Comparison of ENCODE assay signal across 21 mouse cellular contexts in genomic region chr1:65308476-65308875, GRCm38 (mm10). TPM values are rescaled to one million over a fixed set of nuclear protein-coding genes. Genes with fewer than 3 reads are reported as not detected.
DNase-seq lines count a peak whose midpoint lies in the region; ATAC-seq and TF ChIP-seq lines count a peak whose summit lies in the region.
"Had no signal": no experiment of that assay in that cellular context is flagged by ENCODE, and none has a peak within 500 bp of the region (broad histone marks: within the 10 kb centered on the region; RNA-seq: fewer than 3 reads in every experiment).

No protein-coding gene starts in this region.

- no peak overlapping the region for H3K27ac ChIP-seq in kidney, postnatal 0 days
- H3K27ac ChIP-seq: embryonic facial prominence, embryonic 10.5 days; embryonic facial prominence, embryonic 12.5 days; forebrain, embryonic 13.5 days; forebrain, embryonic 15.5 days had no signal

- WGBS in kidney, postnatal 0 days = 28% methylated on average over 3 of the region's 3 CpGs

- no peaks in the 10 kb centered on the region for H3K36me3 ChIP-seq in kidney, postnatal 0 days (ENCODE audit: insufficient read depth, low read length)
- H3K36me3 ChIP-seq: embryonic facial prominence, embryonic 10.5 days; embryonic facial prominence, embryonic 12.5 days; forebrain, embryonic 15.5 days had no signal

- H3K9ac ChIP-seq in kidney, postnatal 0 days (ENCODE audit: low read depth, low read length) = no peak overlapping the region
- H3K9ac ChIP-seq: embryonic facial prominence, embryonic 12.5 days; forebrain, embryonic 13.5 days; forebrain, embryonic 15.5 days; forebrain, postnatal 0 days had no signal

- no peaks in the 10 kb centered on the region for H3K9me3 ChIP-seq in kidney, postnatal 0 days (replicated peaks; ENCODE audit: low read length)
- H3K9me3 ChIP-seq: embryonic facial prominence, embryonic 10.5 days; embryonic facial prominence, embryonic 12.5 days; forebrain, embryonic 13.5 days; forebrain, embryonic 15.5 days had no signal

- peaks cover 4% of the 10 kb centered on the region; the same call in 1 of the 2 replicates for H3K4me1 ChIP-seq in kidney, postnatal 0 days (replicated peaks; ENCODE audit: insufficient read depth, low read length)

- DNase-seq in adrenal gland, adult 2 months = peak; percentile 63
- DNase-seq in adrenal gland, adult 18-20 months (ENCODE audit: low spot score in 2 of 2) = no peak
- peak; percentile 16 for DNase-seq in kidney, postnatal 0 days (ENCODE audit: low spot score)
- no peak for DNase-seq in kidney, postnatal 4 days
- DNase-seq in adrenal gland, postnatal 14 days = peak; percentile 29
- DNase-seq in mesoderm, embryonic 11.5 days (ENCODE audit: low read depth, low spot score) = peak; percentile 23
- no peak for DNase-seq in spleen, adult 18-20 months
- DNase-seq in heart, adult 8-10 months (ENCODE audit: low spot score) = no peak
- DNase-seq: cerebellum, adult 11-12 months; cerebellum, adult 2 months; cerebellum, adult 9-10 months; cerebellum, postnatal 10 days; cerebellum, postnatal 25 days; forebrain, postnatal 0 days had no signal

- no peak for ATAC-seq in kidney, postnatal 0 days (replicated peaks; ENCODE audit: low FRiP score, low read depth)
- ATAC-seq: forebrain, embryonic 13.5 days; forebrain, embryonic 15.5 days; forebrain, postnatal 0 days had no signal

- peaks cover 3% of the 10 kb centered on the region; the same call in 1 of the 2 replicates for H3K27me3 ChIP-seq in kidney, postnatal 0 days (ENCODE audit: insufficient read depth, low read length)

- H3K4me2 ChIP-seq in kidney, postnatal 0 days (ENCODE audit: low read length) = no peak overlapping the region
- H3K4me2 ChIP-seq: embryonic facial prominence, embryonic 12.5 days; forebrain, embryonic 13.5 days; forebrain, embryonic 15.5 days had no signal

- TF ChIP-seq CTCF in kidney, postnatal 0 days (IDR thresholded peaks at IDR 0.05; ENCODE audit: low read depth) = no peak

- no peak overlapping the region for H3K4me3 ChIP-seq in kidney, postnatal 0 days (replicated peaks; ENCODE audit: low read depth, low read length)
- H3K4me3 ChIP-seq: embryonic facial prominence, embryonic 10.5 days; embryonic facial prominence, embryonic 12.5 days; forebrain, embryonic 13.5 days; forebrain, embryonic 15.5 days had no signal

RNA-seq across cellular contexts. Expression of gene Pth2r, which starts 26.6 kb away (rescaled TPM):
- not detected for total RNA-seq in adrenal gland, adult 2 months (2021)
- not detected in 2 replicates for polyA plus RNA-seq in adrenal gland, adult 2 months (2012; rRNA removed)
- total RNA-seq in adrenal gland, adult 18-20 months (2021) = not detected
- polyA plus RNA-seq in kidney, postnatal 0 days (2015; fragmentation: Nextera tagmentation; extraction: Ambion mirVana) = not detected in 2 replicates
- total RNA-seq in adrenal gland, postnatal 14 days (2021) = not detected in 2 replicates
- not detected for total RNA-seq in heart, adult 8-10 months (2022)
- total RNA-seq: MEL had no signal
- polyA plus RNA-seq: C2C12; forebrain, embryonic 11.5 days had no signal

Comparison
In these comparisons a context has a peak if more than half of its experiments do, and no peak if none do; other contexts are left out.
1. DNase-seq: peak in adrenal gland, adult 2 months (single experiment), kidney, postnatal 0 days (single experiment), adrenal gland, postnatal 14 days (single experiment) and mesoderm, embryonic 11.5 days (single experiment); none in adrenal gland, adult 18-20 months (0 of 2), kidney, postnatal 4 days (0 of 2), spleen, adult 18-20 months (0 of 2) and heart, adult 8-10 months (single experiment).